Mouse (Mus musculus) heart, postnatal 4 days (tissue): ENCODE measurements at regions not wholly inside any gene's neighbourhood (a gene's known extent, or its start where the extent isn't known, plus 50 kb on each side); places are given as distances from the start of the nearest gene placed in this dataset.
"Not testable (repeated sequence)": the region's sequence is repeated elsewhere in the genome, so short reads cannot be mapped to it uniquely, and the experiment has no call there.

ENCODE experiments used
- DNase-seq: peaks from one replicate; pipeline ENCODE4 v3.0.0; 2021

- no peak for DNase-seq
These were observed 591.8 kb upstream of the Gm10131 start for GRCm38 (mm10) chr8:34703351-34703750.

GRCm38 (mm10) chr8:34702806-34703205, 591.3 kb upstream of the Gm10131 start:
- DNase-seq, result no peak

GRCm38 (mm10) chr8:34699015-34699414, 587.5 kb upstream of the Gm10131 start:
- no peak for DNase-seq

GRCm38 (mm10) chr8:34696365-34696764, 584.8 kb upstream of the Gm10131 start:
- DNase-seq, result no peak

GRCm38 (mm10) chr8:34692606-34693005, 581.1 kb upstream of the Gm10131 start:
- DNase-seq, result no peak

GRCm38 (mm10) chr8:34691776-34692175, 580.2 kb upstream of the Gm10131 start:
- no peak for DNase-seq

- DNase-seq, result no peak
These were observed 578.4 kb upstream of the Gm10131 start for GRCm38 (mm10) chr8:34689825-34690493.

- no peak for DNase-seq
These were observed 577.7 kb upstream of the Gm10131 start for GRCm38 (mm10) chr8:34689049-34689824.

- no peak for DNase-seq
These were observed 577.0 kb upstream of the Gm10131 start for GRCm38 (mm10) chr8:34688396-34689048.

- DNase-seq, result no peak
These were observed 574.8 kb upstream of the Gm10131 start for GRCm38 (mm10) chr8:34686371-34686770.

- no peak for DNase-seq
These were observed 573.1 kb upstream of the Gm10131 start for GRCm38 (mm10) chr8:34684683-34685082.

GRCm38 (mm10) chr8:34683173-34683572, 571.6 kb upstream of the Gm10131 start:
- no peak for DNase-seq

GRCm38 (mm10) chr8:34682221-34682620, 570.7 kb upstream of the Gm10131 start:
- no peak for DNase-seq

GRCm38 (mm10) chr8:34679565-34680291, 568.2 kb upstream of the Gm10131 start:
- DNase-seq, result peak; percentile 49

- DNase-seq, result no peak
These were observed 567.3 kb upstream of the Gm10131 start for GRCm38 (mm10) chr8:34678879-34679278.

- no peak for DNase-seq
These were observed 560.2 kb upstream of the Gm10131 start for GRCm38 (mm10) chr8:34671716-34672115.

GRCm38 (mm10) chr8:34670930-34671715, 559.6 kb upstream of the Gm10131 start:
- DNase-seq, result no peak

GRCm38 (mm10) chr8:34669146-34669545, 557.6 kb upstream of the Gm10131 start:
- DNase-seq, result no peak

- no peak for DNase-seq
These were observed 552.9 kb upstream of the Gm10131 start for GRCm38 (mm10) chr8:34664429-34664828.

- no peak for DNase-seq
These were observed 551.0 kb upstream of the Gm10131 start for GRCm38 (mm10) chr8:34662532-34662931.

GRCm38 (mm10) chr8:34651750-34652149, 540.2 kb upstream of the Gm10131 start:
- no peak for DNase-seq

GRCm38 (mm10) chr8:34628221-34628620, 516.7 kb upstream of the Gm10131 start:
- not testable (repeated sequence) for DNase-seq
